Mouse (Mus musculus) kidney, embryonic 15.5 days (tissue): ENCODE results near the gene Nmnat2. TPM values are rescaled to one million over a fixed set of nuclear protein-coding genes. Genes with fewer than 3 reads are reported as not detected.

Source experiments
- ATAC-seq: fragments of 200-750 bp; cut with Nextera tagmentation; replicated peaks from 2 replicates; pipeline ENCODE4 v1.8.0; 2017; ENCODE audit warnings: moderate TSS enrichment; ENCODE audit not compliant: low FRiP score
- H3K27ac ChIP-seq: fragments of 300-500 bp; sonication (generic); 2 replicates; pipeline ENCODE4 v1.5.1; 2015; ENCODE audit warnings: mild to moderate bottlenecking, inconsistent platforms
- H3K27me3 ChIP-seq: fragments of 300-500 bp; sonication (generic); 2 replicates; pipeline ENCODE4 v1.6.1; 2015; ENCODE audit warnings: inconsistent platforms
- H3K36me3 ChIP-seq: fragments of 300-500 bp; sonication (generic); 2 replicates; pipeline ENCODE4 v1.6.1; 2015; ENCODE audit warnings: inconsistent platforms
- H3K4me1 ChIP-seq: fragments of 300-500 bp; sonication (generic); 2 replicates; pipeline ENCODE4 v1.6.1; 2015; ENCODE audit warnings: inconsistent platforms
- H3K4me2 ChIP-seq: fragments of 300-500 bp; sonication (generic); 2 replicates; pipeline ENCODE4 v1.6.1; 2015; ENCODE audit warnings: moderate library complexity, mild to moderate bottlenecking, inconsistent platforms
- H3K4me3 ChIP-seq: fragments of 300-500 bp; sonication (generic); replicated peaks from 2 replicates; pipeline ENCODE4 v1.5.1; 2015; ENCODE audit warnings: mild to moderate bottlenecking, inconsistent platforms
- H3K9ac ChIP-seq: fragments of 300-500 bp; sonication (generic); 2 replicates; pipeline ENCODE4 v1.6.1; 2015; ENCODE audit warnings: mild to moderate bottlenecking, inconsistent platforms
- H3K9me3 ChIP-seq: fragments of 300-500 bp; sonication (generic); replicated peaks from 2 replicates; pipeline ENCODE4 v1.6.1; 2016; ENCODE audit warnings: inconsistent platforms
- WGBS: fragments of 180-500 bp; shearing (Covaris S2); methylation state at CpG from one replicate; pipeline ENCODE4 v1.1.7; 2015; ENCODE audit warnings: mixed read lengths; 5-methylcytosine and 5-hydroxymethylcytosine counted together
- polyA plus RNA-seq: library from polyadenylated mRNA; unstranded; fragments of >200 nt; fragmentation: Nextera tagmentation; extraction: Ambion mirVana; gene quantifications from 2 replicates; pipeline ENCODE4 v1.2.1, GENCODE M21; 2015

The Nmnat2 gene
- polyA plus RNA-seq, 1 experiment from 2014 or later = 1.9 TPM

GRCm38 (mm10) chr1:153009338-153009737 is 54.5 kb downstream of the Nmnat2 start:
- Histone ChIP-seq H3K27ac (no peak overlapping the region), H3K36me3 (no peaks in the 10 kb centered on the region), H3K4me1 (peaks cover 6% of the 10 kb centered on the region), H3K9ac (no peak overlapping the region), H3K4me2 (no peak overlapping the region), H3K4me3 (no peak overlapping the region), H3K27me3 (0 out of 2 replicates have a peak, but pooled peaks cover 2% of the 10 kb centered on the region), H3K9me3 (no peaks in the 10 kb centered on the region)
- no peak for ATAC-seq
- WGBS = 51% methylated on average over 9 of the region's 9 CpGs

GRCm38 (mm10) chr1:153010353-153011351 is 55.9 kb downstream of the Nmnat2 start:
- 0 out of 2 replicates have a peak, but pooled peaks cover 2% of the 10 kb centered on the region for H3K27me3 ChIP-seq
- peaks cover 16% of the 10 kb centered on the region for H3K4me1 ChIP-seq
- H3K9me3 ChIP-seq = no peaks in the 10 kb centered on the region
- ATAC-seq = no peak
- H3K4me3 ChIP-seq = no peak overlapping the region
- H3K27ac ChIP-seq = no peak overlapping the region
- WGBS = 70% methylated on average over 13 of the region's 13 CpGs
- H3K36me3 ChIP-seq = no peaks in the 10 kb centered on the region
- no peak overlapping the region for H3K4me2 ChIP-seq
- H3K9ac ChIP-seq = no peak overlapping the region

GRCm38 (mm10) chr1:153011544-153011943 is 56.8 kb downstream of the Nmnat2 start:
- peaks cover 22% of the 10 kb centered on the region for H3K4me1 ChIP-seq
- H3K36me3 ChIP-seq = no peaks in the 10 kb centered on the region
- no peaks in the 10 kb centered on the region for H3K9me3 ChIP-seq
- WGBS = 92% methylated on average over 6 of the region's 6 CpGs
- no peak overlapping the region for H3K9ac ChIP-seq
- no peak overlapping the region for H3K4me2 ChIP-seq
- ATAC-seq = no peak
- no peak overlapping the region for H3K27ac ChIP-seq
- 0 out of 2 replicates have a peak, but pooled peaks cover 2% of the 10 kb centered on the region for H3K27me3 ChIP-seq
- no peak overlapping the region for H3K4me3 ChIP-seq

DNA sequence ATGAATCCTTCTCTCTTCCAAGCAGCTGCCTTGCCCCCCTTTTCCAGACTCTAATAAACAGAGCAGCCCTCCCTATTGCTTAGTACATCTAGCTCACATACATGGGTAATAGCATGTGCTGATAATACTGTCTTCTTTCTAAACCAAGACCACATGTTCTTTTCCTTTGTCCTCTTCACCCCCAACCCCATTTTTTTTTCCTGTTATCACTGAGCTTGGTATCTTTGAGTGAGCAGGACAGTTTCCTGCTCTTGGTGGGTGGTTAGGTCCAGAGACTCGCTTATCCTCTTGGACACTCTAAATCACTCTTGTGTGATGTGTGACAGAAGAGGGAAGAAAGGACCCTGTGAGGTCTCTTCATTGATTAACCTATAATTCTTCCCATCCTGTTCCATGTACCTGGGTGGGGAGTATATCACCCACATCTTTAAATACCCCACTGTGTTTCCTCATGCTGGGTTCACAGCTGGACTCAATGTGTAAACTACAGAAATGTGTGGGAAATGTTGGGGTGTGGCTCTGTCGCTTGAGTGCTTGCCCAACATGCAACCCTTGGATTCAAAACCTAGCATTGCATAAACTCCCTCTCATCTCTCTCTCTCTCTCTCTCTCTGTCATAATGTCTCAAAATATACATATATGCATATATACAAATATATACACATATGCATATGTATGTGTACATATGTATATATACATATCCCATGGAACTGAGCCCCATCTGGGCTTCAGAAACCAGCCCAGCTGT is 58.9 kb downstream of the Nmnat2 start:
- H3K4me3 ChIP-seq = no peak overlapping the region
- H3K27me3 ChIP-seq = no peaks in the 10 kb centered on the region
- ATAC-seq = no peak
- H3K4me1 ChIP-seq = peaks cover 25% of the 10 kb centered on the region
- no peak overlapping the region for H3K27ac ChIP-seq
- H3K9ac ChIP-seq = no peak overlapping the region
- no peak overlapping the region for H3K4me2 ChIP-seq
- 73% methylated on average over 2 of the region's 2 CpGs for WGBS
- no peaks in the 10 kb centered on the region for H3K9me3 ChIP-seq
- no peaks in the 10 kb centered on the region for H3K36me3 ChIP-seq

GRCm38 (mm10) chr1:153014431-153015186 is 59.8 kb downstream of the Nmnat2 start:
- 0 out of 2 replicates have a peak overlapping the region, but pooled peaks have one; percentile 15 for H3K4me2 ChIP-seq
- WGBS = 28% methylated on average over 14 of the region's 14 CpGs
- H3K4me3 ChIP-seq = no peak overlapping the region
- no peaks in the 10 kb centered on the region for H3K36me3 ChIP-seq
- H3K4me1 ChIP-seq = peaks cover 22% of the 10 kb centered on the region
- no peaks in the 10 kb centered on the region for H3K9me3 ChIP-seq
- no peaks in the 10 kb centered on the region for H3K27me3 ChIP-seq
- peak; percentile 49 for ATAC-seq
- no peak overlapping the region for H3K9ac ChIP-seq
- H3K27ac ChIP-seq = peak overlapping the region; percentile 37; the same call in 1 of the 2 replicates

DNA sequence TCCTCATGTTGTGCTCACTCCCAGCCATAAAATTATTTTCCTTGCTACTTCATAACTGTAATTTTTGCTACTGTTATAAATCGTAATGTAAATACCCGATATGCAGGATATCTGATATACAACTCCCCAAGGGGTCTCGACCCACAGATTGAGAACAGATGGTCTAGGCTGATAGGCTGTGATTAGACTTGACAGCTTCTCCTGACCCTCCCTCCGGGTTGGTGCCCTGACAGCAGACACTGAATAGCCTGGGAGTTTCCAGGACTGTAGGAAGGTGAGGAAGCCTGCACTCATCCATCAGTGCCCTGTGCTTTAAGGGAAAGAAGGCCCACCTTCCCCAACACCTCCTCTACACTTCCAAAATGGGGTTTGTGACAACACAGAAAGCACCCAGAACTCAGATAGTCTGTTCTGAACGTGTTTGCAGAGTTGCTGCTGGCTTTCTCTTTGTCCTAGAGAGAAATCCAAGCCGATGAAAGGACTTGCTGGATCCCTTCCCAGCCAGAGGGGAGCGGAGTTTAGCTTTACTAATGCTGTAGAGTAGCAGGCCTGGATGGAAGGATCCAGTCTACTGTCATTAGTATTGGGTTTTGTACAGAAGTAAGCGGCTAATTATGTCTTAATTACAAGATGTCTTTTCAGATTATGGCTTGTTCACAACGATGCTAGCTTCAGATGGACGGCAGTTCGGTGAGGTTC is 61.8 kb downstream of the Nmnat2 start:
- WGBS = 52% methylated on average over 11 of the region's 11 CpGs
- 0 out of 2 replicates have a peak overlapping the region, but pooled peaks have one; percentile 37 for H3K27ac ChIP-seq
- no peaks in the 10 kb centered on the region for H3K36me3 ChIP-seq
- no peaks in the 10 kb centered on the region for H3K9me3 ChIP-seq
- H3K4me2 ChIP-seq = no peak overlapping the region
- 0 out of 2 replicates have a peak overlapping the region, but pooled peaks have one; percentile 3 for H3K9ac ChIP-seq
- peaks cover 22% of the 10 kb centered on the region for H3K4me1 ChIP-seq
- ATAC-seq = no peak
- H3K27me3 ChIP-seq = no peaks in the 10 kb centered on the region
- no peak overlapping the region for H3K4me3 ChIP-seq

DNA sequence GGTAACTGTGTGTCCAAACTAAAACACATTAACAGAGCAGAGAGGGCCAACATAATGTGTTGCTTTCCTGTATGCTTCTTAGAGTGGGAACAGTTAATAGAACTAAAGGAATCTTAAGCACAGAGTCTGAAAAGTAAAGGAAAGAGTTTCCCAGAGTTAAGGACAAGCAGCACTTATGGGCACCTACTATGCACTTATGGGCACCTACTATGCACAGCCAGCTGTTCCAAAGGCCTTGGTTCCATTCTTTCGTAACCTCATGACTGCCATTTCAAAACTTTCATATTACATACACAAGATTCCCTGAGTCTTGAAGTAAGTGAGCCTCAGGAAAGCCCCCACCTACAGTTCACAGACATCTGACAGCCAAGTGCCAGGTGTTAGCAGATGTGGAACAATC is 64.3 kb downstream of the Nmnat2 start:
- Histone ChIP-seq H3K27ac (no peak overlapping the region), H3K9ac (no peak overlapping the region), H3K9me3 (no peaks in the 10 kb centered on the region), H3K4me3 (no peak overlapping the region), H3K4me1 (peaks cover 21% of the 10 kb centered on the region), H3K36me3 (no peaks in the 10 kb centered on the region), H3K4me2 (no peak overlapping the region), H3K27me3 (no peaks in the 10 kb centered on the region)
- 98% methylated on average over 1 of the region's 1 CpGs for WGBS
- no peak for ATAC-seq

- peaks cover 16% of the 10 kb centered on the region for H3K4me1 ChIP-seq
- WGBS = 74% methylated on average over 3 of the region's 3 CpGs
- no peaks in the 10 kb centered on the region for H3K9me3 ChIP-seq
- no peaks in the 10 kb centered on the region for H3K36me3 ChIP-seq
- no peak for ATAC-seq
- no peak overlapping the region for H3K4me2 ChIP-seq
- no peak overlapping the region for H3K4me3 ChIP-seq
- H3K27ac ChIP-seq = no peak overlapping the region
- H3K27me3 ChIP-seq = no peaks in the 10 kb centered on the region
- no peak overlapping the region for H3K9ac ChIP-seq
Measured at GRCm38 (mm10) chr1:153019623-153020022, 64.8 kb downstream of the Nmnat2 start.

- Histone ChIP-seq H3K9ac (no peak overlapping the region), H3K27me3 (no peaks in the 10 kb centered on the region), H3K36me3 (no peaks in the 10 kb centered on the region), H3K4me3 (no peak overlapping the region), H3K4me1 (0 out of 2 replicates have a peak, but pooled peaks cover 8% of the 10 kb centered on the region), H3K27ac (no peak overlapping the region), H3K4me2 (no peak overlapping the region), H3K9me3 (no peaks in the 10 kb centered on the region)
- ATAC-seq = no peak
- WGBS = 66% methylated on average over 7 of the region's 7 CpGs
Measured at GRCm38 (mm10) chr1:153021034-153021638, 66.3 kb downstream of the Nmnat2 start.

DNA sequence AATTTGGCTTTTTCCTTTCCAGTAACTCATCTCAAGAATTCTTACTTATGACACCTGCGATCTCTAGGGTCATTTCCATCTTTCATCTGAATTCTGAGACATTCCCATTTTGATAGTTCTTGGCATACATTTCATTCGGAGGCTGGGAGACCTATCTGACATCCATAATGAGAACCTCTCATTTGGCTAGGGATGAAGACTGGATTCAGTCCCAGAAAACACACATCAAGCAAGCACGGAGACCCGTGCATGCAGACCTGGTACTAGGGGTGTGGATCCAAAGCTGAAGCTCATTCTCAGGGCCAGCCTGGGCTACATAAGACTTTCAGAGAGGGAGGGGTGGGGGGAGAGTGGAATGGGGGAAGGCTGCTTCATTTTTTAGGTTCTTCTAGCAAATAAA is 68.2 kb downstream of the Nmnat2 start:
- Histone ChIP-seq H3K36me3 (no peaks in the 10 kb centered on the region), H3K4me3 (no peak overlapping the region), H3K4me1 (no peaks in the 10 kb centered on the region), H3K9me3 (no peaks in the 10 kb centered on the region), H3K27me3 (no peaks in the 10 kb centered on the region), H3K9ac (no peak overlapping the region), H3K27ac (no peak overlapping the region), H3K4me2 (no peak overlapping the region)
- ATAC-seq = no peak
- 79% methylated on average over 4 of the region's 4 CpGs for WGBS

DNA sequence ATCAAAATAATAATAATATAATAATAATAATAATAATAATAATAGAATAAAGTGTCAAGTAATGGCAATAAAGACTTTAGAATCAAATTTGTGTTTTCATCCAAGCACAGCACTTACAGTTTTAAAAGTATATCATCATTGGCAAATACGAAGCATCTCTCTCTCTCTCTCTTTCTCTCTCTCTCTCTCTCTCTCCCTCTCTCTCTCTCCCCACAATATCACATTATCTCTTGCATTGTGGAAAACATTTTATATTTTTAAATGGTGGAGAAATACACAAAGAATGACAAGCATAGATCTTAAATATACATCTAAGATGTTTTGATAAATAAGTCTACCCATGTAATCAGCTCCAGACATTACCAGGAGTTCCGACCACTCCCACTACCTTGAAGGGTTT is 69.1 kb downstream of the Nmnat2 start:
- Histone ChIP-seq H3K27ac (no peak overlapping the region), H3K9me3 (no peaks in the 10 kb centered on the region), H3K27me3 (no peaks in the 10 kb centered on the region), H3K36me3 (no peaks in the 10 kb centered on the region), H3K9ac (no peak overlapping the region), H3K4me1 (no peaks in the 10 kb centered on the region), H3K4me3 (no peak overlapping the region), H3K4me2 (no peak overlapping the region)
- no peak for ATAC-seq
- WGBS = 90% methylated on average over 2 of the region's 2 CpGs
